Mouse (Mus musculus) lung, postnatal 4 days (tissue): Measurements from ENCODE around the gene Pde11a.
A peak's percentile ranks its signal among the peaks of the same experiment; 100 is the strongest.

Experiments used
- DNase-seq, 2 experiments: peaks; one replicate each; pipeline ENCODE4 v3.0.0; 2021

The Pde11a gene

GRCm38 (mm10) chr2:76319231-76319630, 19.3 kb downstream of the Pde11a start:
- DNase-seq, result no peak

GRCm38 (mm10) chr2:76287671-76288070, 50.9 kb downstream of the Pde11a start:
- DNase-seq, result no peak

- DNase-seq, result no peak
Measured at GRCm38 (mm10) chr2:76286288-76286740, 52.3 kb downstream of the Pde11a start.

GRCm38 (mm10) chr2:76285150-76285549, 53.4 kb downstream of the Pde11a start:
- no peak for DNase-seq

- peak; percentile 43 to 80 for DNase-seq
Measured at GRCm38 (mm10) chr2:76283378-76284132, 55.0 kb downstream of the Pde11a start.

GRCm38 (mm10) chr2:76269494-76269893, 69.1 kb downstream of the Pde11a start:
- DNase-seq, result no peak

- DNase-seq, result no peak
Measured at GRCm38 (mm10) chr2:76267335-76267734, 71.2 kb downstream of the Pde11a start.

GRCm38 (mm10) chr2:76266622-76267021, 72.0 kb downstream of the Pde11a start:
- no peak for DNase-seq

GRCm38 (mm10) chr2:76264258-76264657, 74.3 kb downstream of the Pde11a start:
- no peak for DNase-seq

- no peak for DNase-seq
Measured at GRCm38 (mm10) chr2:76262661-76263060, 75.9 kb downstream of the Pde11a start.

- peak; percentile 28 to 59 for DNase-seq
Measured at GRCm38 (mm10) chr2:76254833-76255232, 83.7 kb downstream of the Pde11a start.

- no peak for DNase-seq
Measured at GRCm38 (mm10) chr2:76251379-76251778, 87.2 kb downstream of the Pde11a start.

GRCm38 (mm10) chr2:76248242-76248641, 90.3 kb downstream of the Pde11a start:
- no peak for DNase-seq

GRCm38 (mm10) chr2:76239175-76239574, 99.4 kb downstream of the Pde11a start:
- DNase-seq, result no peak

GRCm38 (mm10) chr2:76238496-76238895, 100.1 kb downstream of the Pde11a start:
- no peak for DNase-seq

GRCm38 (mm10) chr2:76237638-76238420, 100.7 kb downstream of the Pde11a start:
- DNase-seq, result no peak

- DNase-seq, result no peak
Measured at GRCm38 (mm10) chr2:76220364-76221108, 118.0 kb downstream of the Pde11a start.

- DNase-seq, result no peak
Measured at GRCm38 (mm10) chr2:76219540-76219939, 119.0 kb downstream of the Pde11a start.

GRCm38 (mm10) chr2:76216146-76216545, 122.4 kb downstream of the Pde11a start:
- peak; percentile 23 to 49 for DNase-seq

- DNase-seq, result no peak
Measured at GRCm38 (mm10) chr2:76215219-76215618, 123.4 kb downstream of the Pde11a start.

- no peak for DNase-seq
Measured at GRCm38 (mm10) chr2:76185126-76185525, 153.4 kb downstream of the Pde11a start.

- no peak for DNase-seq
Measured at GRCm38 (mm10) chr2:76162822-76163221, 175.8 kb downstream of the Pde11a start.

GRCm38 (mm10) chr2:76158973-76159372, 179.6 kb downstream of the Pde11a start:
- no peak for DNase-seq
